Mouse (Mus musculus): Measurements from ENCODE around the gene H2-Q4. TPM values are rescaled to one million over a fixed set of nuclear protein-coding genes. Genes with fewer than 3 reads are reported as not detected.
"Not testable (repeated sequence)": the region's sequence is repeated elsewhere in the genome, so short reads cannot be mapped to it uniquely, and the experiment has no call there.

The H2-Q4 gene
- total and polyA plus RNA-seq, 3 experiments, result 0.05 TPM; not detected in 2

GRCm38 (mm10) chr17:35354071-35354470, 25.3 kb upstream of the H2-Q4 start:
- Histone ChIP-seq H3K4me1 (ENCODE audit: insufficient read depth, low read depth, low read length) (no peaks in the 10 kb centered on the region), H3K4me3 (ENCODE audit: low read depth, low read length) (no peak overlapping the region), H3K9me3 (replicated peaks) (no peaks in the 10 kb centered on the region), H3K27me3 (ENCODE audit: insufficient read depth, low read length) (no peaks in the 10 kb centered on the region), H3K36me3 (replicated peaks) (no peaks in the 10 kb centered on the region)
- DNase-seq (ENCODE audit: low spot score), result no peak
- ATAC-seq (ENCODE audit: extremely low read depth, insufficient number of reproducible peaks, low FRiP score, poor library complexity, severe bottlenecking), result no peak
- TF ChIP-seq TAL1 (conservative IDR thresholded peaks at IDR 0.05; ENCODE audit: low read depth, low read length) (no peak), GATA2 (IDR thresholded peaks at IDR 0.05; ENCODE audit: borderline replicate concordance, low read depth, low read length) (no peak), GATA1 (IDR thresholded peaks at IDR 0.05; ENCODE audit: borderline replicate concordance, low read length) (no peak), CTCF (IDR thresholded peaks at IDR 0.05; ENCODE audit: low read depth, low read length) (no peak), POLR2AphosphoS5 (IDR thresholded peaks at IDR 0.05; ENCODE audit: insufficient replicate concordance, low read depth, low read length) (no peak)

- Histone ChIP-seq H3K9me3 (replicated peaks) (no peaks in the 10 kb centered on the region), H3K36me3 (replicated peaks) (no peaks in the 10 kb centered on the region), H3K27me3 (ENCODE audit: insufficient read depth, low read length) (no peaks in the 10 kb centered on the region), H3K4me1 (ENCODE audit: insufficient read depth, low read depth, low read length) (no peaks in the 10 kb centered on the region), H3K4me3 (ENCODE audit: low read depth, low read length) (no peak overlapping the region)
- TF ChIP-seq GATA2 (IDR thresholded peaks at IDR 0.05; ENCODE audit: borderline replicate concordance, low read depth, low read length), result no peak
- DNase-seq (ENCODE audit: low spot score) (no peak), ATAC-seq (ENCODE audit: extremely low read depth, insufficient number of reproducible peaks, low FRiP score, poor library complexity, severe bottlenecking) (no peak)
Observed at GRCm38 (mm10) chr17:35357086-35357485, 22.3 kb upstream of the H2-Q4 start.

GRCm38 (mm10) chr17:35358763-35359469, 20.5 kb upstream of the H2-Q4 start:
- ATAC-seq (ENCODE audit: extremely low read depth, insufficient number of reproducible peaks, low FRiP score, poor library complexity, severe bottlenecking) (no peak), DNase-seq (ENCODE audit: low spot score) (no peak)
- H3K4me3 ChIP-seq (ENCODE audit: low read depth, low read length), result no peak overlapping the region

GRCm38 (mm10) chr17:35359470-35359862, 20.0 kb upstream of the H2-Q4 start:
- Histone ChIP-seq H3K9me3 (replicated peaks) (peaks cover 7% of the 10 kb centered on the region), H3K4me1 (ENCODE audit: insufficient read depth, low read depth, low read length) (no peaks in the 10 kb centered on the region), H3K36me3 (replicated peaks) (no peaks in the 10 kb centered on the region), H3K4me3 (ENCODE audit: low read depth, low read length) (no peak overlapping the region), H3K27me3 (ENCODE audit: insufficient read depth, low read length) (no peaks in the 10 kb centered on the region)
- TF ChIP-seq GATA1 (IDR thresholded peaks at IDR 0.05; ENCODE audit: borderline replicate concordance, low read length), result no peak
- TF ChIP-seq CTCF (IDR thresholded peaks at IDR 0.05; ENCODE audit: low read depth, low read length), result no peak
- DNase-seq (ENCODE audit: low spot score) (no peak), ATAC-seq (ENCODE audit: extremely low read depth, insufficient number of reproducible peaks, low FRiP score, poor library complexity, severe bottlenecking) (no peak)

More at GRCm38 (mm10) chr17:35358763-35359469, 20.5 kb upstream of the H2-Q4 start:
- no peaks in the 10 kb centered on the region for H3K27me3 ChIP-seq (ENCODE audit: insufficient read depth, low read length)
- H3K4me1 ChIP-seq (ENCODE audit: insufficient read depth, low read depth, low read length), result no peaks in the 10 kb centered on the region
- no peaks in the 10 kb centered on the region for H3K36me3 ChIP-seq (replicated peaks)
- H3K9me3 ChIP-seq (replicated peaks), result peaks cover 7% of the 10 kb centered on the region
- TF ChIP-seq GATA2 (IDR thresholded peaks at IDR 0.05; ENCODE audit: borderline replicate concordance, low read depth, low read length) (no peak), POLR2AphosphoS5 (IDR thresholded peaks at IDR 0.05; ENCODE audit: insufficient replicate concordance, low read depth, low read length) (no peak), CTCF (IDR thresholded peaks at IDR 0.05; ENCODE audit: low read depth, low read length) (no peak), TAL1 (conservative IDR thresholded peaks at IDR 0.05; ENCODE audit: low read depth, low read length) (no peak), GATA1 (IDR thresholded peaks at IDR 0.05; ENCODE audit: borderline replicate concordance, low read length) (no peak)

- 0 out of 2 replicates have a peak, but pooled peaks cover 7% of the 10 kb centered on the region for H3K4me1 ChIP-seq (ENCODE audit: insufficient read depth, low read depth, low read length)
- no peak for DNase-seq (ENCODE audit: low spot score)
- no peaks in the 10 kb centered on the region for H3K36me3 ChIP-seq (replicated peaks)
- no peak for ATAC-seq (ENCODE audit: extremely low read depth, insufficient number of reproducible peaks, low FRiP score, poor library complexity, severe bottlenecking)
- peak overlapping the region; percentile 42; the same call in 1 of the 2 replicates for H3K4me3 ChIP-seq (ENCODE audit: low read depth, low read length)
- H3K27me3 ChIP-seq (ENCODE audit: insufficient read depth, low read length), result peaks cover 3% of the 10 kb centered on the region; the same call in 1 of the 2 replicates
- H3K9me3 ChIP-seq (replicated peaks), result peaks cover 6% of the 10 kb centered on the region; the same call in 1 of the 2 replicates
- TF ChIP-seq GATA1 (IDR thresholded peaks at IDR 0.05; ENCODE audit: borderline replicate concordance, low read length) (no peak), TAL1 (conservative IDR thresholded peaks at IDR 0.05; ENCODE audit: low read depth, low read length) (no peak)
Observed at GRCm38 (mm10) chr17:35379729-35380451, 473 bp downstream of the H2-Q4 start.

GRCm38 (mm10) chr17:35389796-35390195, 10.4 kb downstream of the H2-Q4 start:
- not testable (repeated sequence) for DNase-seq (ENCODE audit: low spot score); H3K27me3 ChIP-seq (ENCODE audit: insufficient read depth, low read length); H3K36me3 ChIP-seq (replicated peaks); H3K4me1 ChIP-seq (ENCODE audit: insufficient read depth, low read depth, low read length); H3K4me3 ChIP-seq (ENCODE audit: low read depth, low read length); ATAC-seq (ENCODE audit: extremely low read depth, insufficient number of reproducible peaks, low FRiP score, poor library complexity, severe bottlenecking); H3K9me3 ChIP-seq (replicated peaks)
- TF ChIP-seq CTCF (IDR thresholded peaks at IDR 0.05; ENCODE audit: low read depth, low read length), result 0 out of 2 replicates have a peak, but pooled peaks have one; percentile 41

GRCm38 (mm10) chr17:35392671-35393070, 13.3 kb downstream of the H2-Q4 start:
- not testable (repeated sequence) for H3K4me1 ChIP-seq (ENCODE audit: insufficient read depth, low read depth, low read length); DNase-seq (ENCODE audit: low spot score); H3K4me3 ChIP-seq (ENCODE audit: low read depth, low read length); H3K36me3 ChIP-seq (replicated peaks); H3K9me3 ChIP-seq (replicated peaks); H3K27me3 ChIP-seq (ENCODE audit: insufficient read depth, low read length); ATAC-seq (ENCODE audit: extremely low read depth, insufficient number of reproducible peaks, low FRiP score, poor library complexity, severe bottlenecking)

- DNase-seq (ENCODE audit: low spot score); H3K27me3 ChIP-seq (ENCODE audit: insufficient read depth, low read length); H3K9me3 ChIP-seq (replicated peaks); H3K4me3 ChIP-seq (ENCODE audit: low read depth, low read length); H3K4me1 ChIP-seq (ENCODE audit: insufficient read depth, low read depth, low read length); ATAC-seq (ENCODE audit: extremely low read depth, insufficient number of reproducible peaks, low FRiP score, poor library complexity, severe bottlenecking); H3K36me3 ChIP-seq (replicated peaks): not testable (repeated sequence)
Observed at GRCm38 (mm10) chr17:35393864-35394800, 14.7 kb downstream of the H2-Q4 start.

GRCm38 (mm10) chr17:35396956-35397355, 17.5 kb downstream of the H2-Q4 start:
- not testable (repeated sequence) for H3K4me1 ChIP-seq (ENCODE audit: insufficient read depth, low read depth, low read length); H3K27me3 ChIP-seq (ENCODE audit: insufficient read depth, low read length); H3K4me3 ChIP-seq (ENCODE audit: low read depth, low read length); DNase-seq (ENCODE audit: low spot score); ATAC-seq (ENCODE audit: extremely low read depth, insufficient number of reproducible peaks, low FRiP score, poor library complexity, severe bottlenecking); H3K9me3 ChIP-seq (replicated peaks); H3K36me3 ChIP-seq (replicated peaks)

Data from G1E (cell line).